Mouse (Mus musculus) kidney, embryonic 16.5 days (tissue): ENCODE data around the gene Gm38431. TPM values are rescaled to one million over a fixed set of nuclear protein-coding genes. Genes with fewer than 3 reads are reported as not detected.
A peak's percentile ranks its signal among the peaks of the same experiment; 100 is the strongest.

Experiments
- ATAC-seq: fragments of 200-750 bp; cut with Nextera tagmentation; 2 replicates; pipeline ENCODE4 v1.8.0; 2017; ENCODE audit warnings: moderate TSS enrichment; ENCODE audit not compliant: low FRiP score, low TSS enrichment
- H3K27ac ChIP-seq: fragments of 300-500 bp; sonication (generic); 2 replicates; pipeline ENCODE4 v1.5.1; 2014; ENCODE audit warnings: low read length
- H3K27me3 ChIP-seq: fragments of 300-500 bp; sonication (generic); 2 replicates; pipeline ENCODE4 v1.6.1; 2014; ENCODE audit warnings: low read length, control low read depth, mixed read lengths; ENCODE audit not compliant: insufficient read depth
- H3K36me3 ChIP-seq: fragments of 300-500 bp; sonication (generic); 2 replicates; pipeline ENCODE4 v1.6.1; 2014; ENCODE audit warnings: low read length, control low read depth, mixed read lengths; ENCODE audit not compliant: insufficient read depth
- H3K4me1 ChIP-seq: fragments of 300-500 bp; sonication (generic); 2 replicates; pipeline ENCODE4 v1.6.1; 2014; ENCODE audit warnings: low read length, control low read depth, mixed read lengths; ENCODE audit not compliant: insufficient read depth
- H3K4me2 ChIP-seq: fragments of 300-500 bp; sonication (generic); replicated peaks from 2 replicates; pipeline ENCODE4 v1.6.1; 2014; ENCODE audit warnings: low read depth, low read length
- H3K4me3 ChIP-seq: fragments of 300-500 bp; sonication (generic); 2 replicates; pipeline ENCODE4 v1.5.1; 2014; ENCODE audit warnings: mild to moderate bottlenecking, low read length
- H3K9ac ChIP-seq: fragments of 300-500 bp; sonication (generic); replicated peaks from 2 replicates; pipeline ENCODE4 v1.6.1; 2014; ENCODE audit warnings: low read length
- H3K9me3 ChIP-seq: fragments of 300-500 bp; sonication (generic); 2 replicates; pipeline ENCODE4 v1.6.1; 2016; ENCODE audit warnings: low read length, control low read depth
- WGBS: fragments of 180-500 bp; shearing (Covaris S2); extraction: QIAGEN DNeasy Blood & Tissue Kit; methylation state at CpG from one replicate; pipeline ENCODE4 v1.1.7; 2014; 5-methylcytosine and 5-hydroxymethylcytosine counted together
- polyA plus RNA-seq: library from polyadenylated mRNA; unstranded; fragments of >200 nt; fragmentation: Nextera tagmentation; extraction: Ambion mirVana; gene quantifications from 2 replicates; pipeline ENCODE4 v1.2.1, GENCODE M21; 2015

Gene Gm38431
- polyA plus RNA-seq = 2.1 and 3.7 TPM in 2 replicates

DNA sequence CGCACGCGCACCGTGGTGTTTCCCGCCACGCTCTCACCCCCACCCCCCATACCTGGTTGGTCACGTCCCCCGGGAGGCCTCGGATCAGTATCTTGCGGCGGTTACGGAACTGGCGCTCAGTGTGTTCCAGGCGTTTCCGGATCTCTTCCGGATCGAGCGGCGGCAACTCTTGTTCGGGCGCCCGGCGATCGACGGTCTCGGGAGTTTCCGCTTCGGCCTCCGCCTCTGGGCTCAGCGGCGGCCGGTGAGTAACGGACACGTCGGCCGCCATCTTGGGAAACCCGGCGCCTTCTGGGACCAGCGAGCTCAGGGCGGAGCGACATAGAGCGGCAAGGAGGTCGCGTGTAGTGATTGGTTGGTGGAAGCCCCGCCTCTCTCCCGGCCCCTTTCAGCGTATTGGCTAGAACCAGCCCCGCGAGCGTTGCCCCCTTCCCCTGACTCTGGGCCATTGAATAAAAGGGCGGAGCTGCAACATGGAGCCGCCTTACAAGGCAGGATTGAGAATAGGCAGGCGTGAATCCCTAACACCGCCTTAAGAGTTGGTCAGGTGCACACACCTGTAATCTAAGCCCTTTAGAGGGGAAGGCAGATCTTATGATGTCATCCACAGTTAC lies at the start of gene Gm38431, which contains the start of gene Raver1:
Gm38431 (minus strand) TSS at position 291 of the 614 bp plus-strand sequence.
Raver1 (minus strand) TSS at position 302 of the 614 bp plus-strand sequence.
- Histone ChIP-seq H3K4me3 (peak within 1 kb of the TSS; percentile 83), H3K36me3 (peaks cover 27% of the 10 kb centered on the region), H3K4me1 (peaks cover 13% of the 10 kb centered on the region), H3K27ac (peak within 1 kb of the TSS; percentile 93), H3K27me3 (no peaks in the 10 kb centered on the region), H3K4me2 (peak within 1 kb of the TSS; percentile 95), H3K9ac (peak within 1 kb of the TSS; percentile 89), H3K9me3 (no peaks in the 10 kb centered on the region)
- ATAC-seq = peak; percentile 99
- under 1% methylated on average over 54 of the region's 54 CpGs for WGBS

DNA sequence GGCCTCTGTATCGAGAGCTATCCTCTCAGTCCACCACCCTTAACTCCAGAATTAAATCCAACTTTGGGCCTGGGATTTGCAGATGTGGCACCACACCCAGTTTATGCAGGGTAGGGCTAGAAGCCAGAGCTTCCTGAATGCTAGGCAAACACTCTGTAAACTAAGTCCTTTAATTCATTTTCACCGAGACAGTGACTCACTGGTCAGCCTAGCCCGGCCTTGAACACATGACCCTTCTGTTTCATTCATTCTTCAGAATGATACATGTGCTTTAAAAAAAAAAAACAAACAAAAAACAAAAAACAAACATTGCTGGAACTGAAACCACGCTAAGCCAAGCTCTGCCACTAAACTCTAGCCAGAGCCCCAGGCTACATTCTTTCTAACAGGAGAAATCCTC lies 46.6 kb upstream of the Gm38431 start:
- H3K36me3 ChIP-seq = peaks cover 54% of the 10 kb centered on the region
- ATAC-seq = no peak
- H3K4me3 ChIP-seq = no peak overlapping the region
- no peak overlapping the region for H3K4me2 ChIP-seq
- no peaks in the 10 kb centered on the region for H3K9me3 ChIP-seq
- no peak overlapping the region for H3K27ac ChIP-seq
- H3K9ac ChIP-seq = no peak overlapping the region
- no peaks in the 10 kb centered on the region for H3K27me3 ChIP-seq
- 83% methylated on average over 4 of the region's 4 CpGs for WGBS
- no peaks in the 10 kb centered on the region for H3K4me1 ChIP-seq

- Histone ChIP-seq H3K27ac (no peak overlapping the region), H3K36me3 (peaks cover 42% of the 10 kb centered on the region), H3K9me3 (no peaks in the 10 kb centered on the region), H3K4me3 (no peak overlapping the region), H3K4me2 (no peak overlapping the region), H3K9ac (no peak overlapping the region), H3K4me1 (no peaks in the 10 kb centered on the region), H3K27me3 (no peaks in the 10 kb centered on the region)
- peak; percentile 39; the same call in 1 of the 2 replicates for ATAC-seq
- WGBS = 48% methylated on average over 3 of the region's 3 CpGs
Observed at GRCm38 (mm10) chr9:21137229-21137628, 45.4 kb upstream of the Gm38431 start.

GRCm38 (mm10) chr9:21136401-21136800 lies 44.6 kb upstream of the Gm38431 start:
- Histone ChIP-seq H3K27me3 (no peaks in the 10 kb centered on the region), H3K4me3 (no peak overlapping the region), H3K9ac (no peak overlapping the region), H3K36me3 (peaks cover 35% of the 10 kb centered on the region), H3K4me1 (no peaks in the 10 kb centered on the region), H3K4me2 (no peak overlapping the region), H3K27ac (no peak overlapping the region), H3K9me3 (no peaks in the 10 kb centered on the region)
- no peak for ATAC-seq
- WGBS = 70% methylated on average over 6 of the region's 6 CpGs

GRCm38 (mm10) chr9:21135941-21136381 lies 44.2 kb upstream of the Gm38431 start:
- no peak for ATAC-seq
- no peaks in the 10 kb centered on the region for H3K27me3 ChIP-seq
- H3K36me3 ChIP-seq = peaks cover 31% of the 10 kb centered on the region
- WGBS = 61% methylated on average over 1 of the region's 1 CpGs
- H3K4me1 ChIP-seq = no peaks in the 10 kb centered on the region
- H3K27ac ChIP-seq = no peak overlapping the region
- H3K4me2 ChIP-seq = no peak overlapping the region
- no peak overlapping the region for H3K4me3 ChIP-seq
- no peaks in the 10 kb centered on the region for H3K9me3 ChIP-seq
- H3K9ac ChIP-seq = no peak overlapping the region

DNA sequence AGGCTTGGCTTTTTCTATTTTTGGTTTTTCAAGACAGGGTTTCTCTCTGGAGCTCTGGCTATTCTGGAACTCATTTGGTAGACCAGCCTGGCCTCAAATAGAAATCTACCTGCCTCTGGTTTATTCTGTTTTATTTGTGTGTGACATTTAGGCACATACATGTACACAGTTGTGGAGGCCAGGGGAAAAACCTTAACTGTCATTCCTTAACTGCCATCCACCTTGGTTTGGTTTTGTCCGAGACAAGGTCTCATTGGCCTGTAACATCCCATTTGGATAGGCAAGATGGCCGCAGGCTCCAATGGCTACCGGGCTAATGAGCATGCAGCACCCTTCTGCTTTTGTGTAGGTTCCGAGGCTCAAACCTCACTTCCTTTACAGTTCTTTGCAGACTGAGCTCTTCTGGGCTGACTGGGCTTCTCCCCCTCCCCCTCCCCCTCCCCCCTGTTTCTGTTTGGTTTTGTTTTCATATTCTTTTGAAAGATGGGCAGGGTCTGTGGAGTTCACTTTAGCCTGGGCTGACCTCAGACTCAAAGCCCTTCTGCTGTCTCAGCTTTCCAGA lies 43.6 kb upstream of the Gm38431 start:
- Histone ChIP-seq H3K27ac (peak overlapping the region; percentile 37; the same call in 1 of the 2 replicates), H3K9me3 (no peaks in the 10 kb centered on the region), H3K4me3 (no peak overlapping the region), H3K4me2 (no peak overlapping the region), H3K27me3 (no peaks in the 10 kb centered on the region), H3K36me3 (peaks cover 26% of the 10 kb centered on the region), H3K9ac (no peak overlapping the region), H3K4me1 (no peaks in the 10 kb centered on the region)
- no peak for ATAC-seq
- WGBS = 80% methylated on average over 4 of the region's 4 CpGs

GRCm38 (mm10) chr9:21134595-21135328 lies 43.0 kb upstream of the Gm38431 start:
- Histone ChIP-seq H3K36me3 (peaks cover 19% of the 10 kb centered on the region), H3K9ac (no peak overlapping the region), H3K9me3 (no peaks in the 10 kb centered on the region), H3K27me3 (no peaks in the 10 kb centered on the region), H3K4me1 (no peaks in the 10 kb centered on the region), H3K27ac (peak overlapping the region; percentile 37; the same call in 1 of the 2 replicates), H3K4me3 (no peak overlapping the region), H3K4me2 (no peak overlapping the region)
- 60% methylated on average over 9 of the region's 9 CpGs for WGBS
- ATAC-seq = no peak

DNA sequence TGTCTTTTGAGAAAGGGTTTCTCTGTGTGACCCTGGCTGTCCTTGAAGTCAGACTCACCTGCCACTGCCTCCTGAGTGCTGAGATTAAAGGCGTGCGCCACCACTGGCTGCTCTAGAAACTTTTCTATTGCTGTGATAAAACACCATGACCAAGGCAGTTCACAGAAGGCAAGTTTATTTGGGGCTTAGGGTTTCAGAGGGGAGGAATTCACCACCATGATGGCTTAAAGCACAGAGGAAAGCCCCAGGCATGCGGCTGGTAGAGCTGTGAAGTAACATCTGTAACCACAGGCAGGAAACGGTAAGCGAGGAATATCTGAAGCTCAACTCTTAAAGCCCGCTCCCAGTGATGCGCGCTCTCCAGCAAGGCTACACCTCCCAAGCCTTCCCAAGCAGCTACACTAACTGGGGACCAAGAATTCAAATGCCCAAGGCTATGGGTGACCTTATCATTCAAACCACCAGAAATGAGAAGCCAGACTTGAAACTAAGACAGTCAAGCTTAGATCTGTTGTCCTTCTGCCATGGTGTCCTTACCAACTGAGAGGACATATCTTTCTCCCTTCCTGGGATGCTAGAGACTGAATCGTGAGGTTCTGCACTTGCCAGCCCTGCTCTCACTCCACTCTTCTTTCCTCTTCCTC lies 41.4 kb upstream of the Gm38431 start:
- peaks cover 4% of the 10 kb centered on the region; the same call in 1 of the 2 replicates for H3K36me3 ChIP-seq
- no peak for ATAC-seq
- no peak overlapping the region for H3K27ac ChIP-seq
- WGBS = 76% methylated on average over 9 of the region's 9 CpGs
- no peaks in the 10 kb centered on the region for H3K4me1 ChIP-seq
- no peaks in the 10 kb centered on the region for H3K9me3 ChIP-seq
- H3K27me3 ChIP-seq = no peaks in the 10 kb centered on the region
- H3K9ac ChIP-seq = no peak overlapping the region
- no peak overlapping the region for H3K4me3 ChIP-seq
- H3K4me2 ChIP-seq = no peak overlapping the region

- Histone ChIP-seq H3K4me2 (no peak overlapping the region), H3K36me3 (no peaks in the 10 kb centered on the region), H3K9me3 (no peaks in the 10 kb centered on the region), H3K27ac (no peak overlapping the region), H3K27me3 (no peaks in the 10 kb centered on the region), H3K4me3 (no peak overlapping the region), H3K4me1 (no peaks in the 10 kb centered on the region), H3K9ac (no peak overlapping the region)
- no peak for ATAC-seq
- 80% methylated on average over 12 of the region's 12 CpGs for WGBS
Observed at GRCm38 (mm10) chr9:21132102-21132775, 40.4 kb upstream of the Gm38431 start.
